Mouse (Mus musculus): ENCODE results near the gene Tomm22.

DNA sequence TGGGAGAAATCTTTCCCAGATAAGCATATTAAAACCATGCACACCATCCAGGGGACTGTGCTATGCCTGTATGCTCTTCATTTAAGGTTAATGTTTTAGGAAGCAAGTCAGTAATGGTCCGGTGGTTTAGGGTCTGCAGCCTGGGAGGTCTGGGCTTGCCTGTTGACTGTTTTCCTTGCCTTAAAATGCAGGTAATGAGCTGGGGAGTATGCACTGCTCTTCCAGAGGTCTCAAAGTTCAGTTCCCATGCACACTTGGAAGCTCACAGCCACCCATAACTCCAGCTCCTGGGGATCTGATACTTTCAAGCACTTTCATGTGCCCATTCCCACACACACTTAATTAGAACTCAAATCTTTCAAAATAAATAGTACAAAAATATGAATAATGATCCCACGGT, 25.8 kb downstream of the Tomm22 start:
- TF ChIP-seq CTCF (IDR thresholded peaks at IDR 0.05; ENCODE audit: low read depth, low read length) (no peak), POLR2A (IDR thresholded peaks at IDR 0.05; ENCODE audit: borderline replicate concordance, low read depth, low read length) (no peak)

Data from bone marrow macrophage, adult 2 months (primary cell).